In genomic region chr11:108244241-108244640, GRCm38 (mm10) we compare ENCODE assay signal across 23 mouse cellular contexts.
DNase-seq lines count a peak whose midpoint lies in the region; ATAC-seq and TF ChIP-seq lines count a peak whose summit lies in the region.
"Had no signal": no experiment of that assay in that cellular context is flagged by ENCODE, and none has a peak within 500 bp of the region (broad histone marks: within the 10 kb centered on the region; RNA-seq: fewer than 3 reads in every experiment).

No protein-coding gene starts in this region.

- no peak overlapping the region for H3K27ac ChIP-seq in liver, embryonic 11.5 days (ENCODE audit: low read depth, low read length)
- no peak overlapping the region for H3K27ac ChIP-seq in liver, postnatal 0 days (ENCODE audit: low read depth)
- H3K27ac ChIP-seq in MEL (ENCODE audit: control insufficient read depth, low read depth, low read length): peak overlapping the region; percentile 96
- H3K27ac ChIP-seq: embryonic facial prominence, embryonic 13.5 days; forebrain, embryonic 15.5 days; heart, adult 2 months; heart, embryonic 15.5 days; limb, embryonic 13.5 days; liver, embryonic 14.5 days; neural tube, embryonic 13.5 days had no signal

- peaks cover 13% of the 10 kb centered on the region for H3K79me2 ChIP-seq in MEL (ENCODE audit: control insufficient read depth, insufficient read depth, low read length, poor library complexity)

- no peak overlapping the region for H3K9ac ChIP-seq in liver, embryonic 11.5 days (ENCODE audit: low read depth, low read length)
- H3K9ac ChIP-seq in liver, postnatal 0 days (replicated peaks): no peak overlapping the region
- peak overlapping the region; percentile 55 for H3K9ac ChIP-seq in MEL (ENCODE audit: control insufficient read depth, low read depth, low read length, poor library complexity, severe bottlenecking)
- H3K9ac ChIP-seq: embryonic facial prominence, embryonic 13.5 days; forebrain, embryonic 15.5 days; heart, embryonic 15.5 days; limb, embryonic 13.5 days; liver, embryonic 14.5 days; neural tube, embryonic 13.5 days had no signal

- H3K4me3 ChIP-seq in liver, embryonic 11.5 days (ENCODE audit: low read depth, low read length): no peak overlapping the region
- H3K4me3 ChIP-seq in liver, postnatal 0 days (ENCODE audit: low read depth, low read length): no peak overlapping the region
- peak overlapping the region; percentile 1 to 26; a peak in 3 of 4 replicates for H3K4me3 ChIP-seq in MEL (ENCODE audit: control insufficient read depth in 1 of 2, insufficient read depth in 1 of 2, low read depth in 2 of 2, low read length in 2 of 2)
- H3K4me3 ChIP-seq: embryonic facial prominence, embryonic 13.5 days; forebrain, embryonic 15.5 days; heart, adult 2 months; heart, embryonic 15.5 days; limb, embryonic 13.5 days; neural tube, embryonic 13.5 days had no signal

- peak; percentile 25; the same call in 1 of the 2 replicates for ATAC-seq in liver, embryonic 11.5 days (replicated peaks; ENCODE audit: low FRiP score)
- ATAC-seq in liver, postnatal 0 days: no peak
- ATAC-seq: forebrain, embryonic 15.5 days; hindbrain, embryonic 16.5 days had no signal

- no peaks in the 10 kb centered on the region for H3K27me3 ChIP-seq in liver, embryonic 11.5 days (replicated peaks; ENCODE audit: control insufficient read depth, insufficient read depth, low read length)
- H3K27me3 ChIP-seq in liver, postnatal 0 days (ENCODE audit: insufficient read depth, low read length): no peaks in the 10 kb centered on the region
- no peaks in the 10 kb centered on the region for H3K27me3 ChIP-seq in MEL (ENCODE audit: control insufficient read depth in 1 of 2, insufficient read depth in 2 of 2, low read length in 2 of 2)
- H3K27me3 ChIP-seq: embryonic facial prominence, embryonic 13.5 days; forebrain, embryonic 15.5 days; heart, embryonic 15.5 days; limb, embryonic 13.5 days; neural tube, embryonic 13.5 days had no signal

- TF ChIP-seq RAD21 in MEL (IDR thresholded peaks at IDR 0.05; ENCODE audit: low read depth, low read length): no peak

- peak in 1 of 2 experiments; percentile 84; a peak in 2 of 4 replicates for TF ChIP-seq POLR2A in MEL (IDR thresholded peaks at IDR 0.05; ENCODE audit: control insufficient read depth in 1 of 2, insufficient read depth in 1 of 2, low read depth in 1 of 2, low read length in 2 of 2, poor library complexity in 1 of 2)

- no peaks in the 10 kb centered on the region for H3K9me3 ChIP-seq in liver, embryonic 11.5 days (ENCODE audit: control insufficient read depth, low read length)
- H3K9me3 ChIP-seq in liver, postnatal 0 days (ENCODE audit: low read length): no peaks in the 10 kb centered on the region
- H3K9me3 ChIP-seq in MEL (replicated peaks; ENCODE audit: insufficient read depth, low read length): no peaks in the 10 kb centered on the region
- H3K9me3 ChIP-seq: embryonic facial prominence, embryonic 13.5 days; forebrain, embryonic 15.5 days; heart, embryonic 15.5 days; limb, embryonic 13.5 days; neural tube, embryonic 13.5 days had no signal

- DNase-seq in liver, embryonic 11.5 days (ENCODE audit: low spot score): no peak
- no peak for DNase-seq in liver, postnatal 0 days
- DNase-seq in MEL (ENCODE audit: low read depth, low spot score): peak; percentile 95
- DNase-seq in induced T-regulatory cell, adult 2 months (ENCODE audit: low read depth): peak; percentile 59
- peak; percentile 58 to 59 for DNase-seq in natural killer cell, adult 2 months (ENCODE audit: low spot score in 2 of 2)
- no peak for DNase-seq in thymus, adult 18-20 months
- DNase-seq in right cerebral cortex, adult 2 months (ENCODE audit: low spot score in 2 of 2): no peak
- DNase-seq in spleen, postnatal 14 days (ENCODE audit: low spot score in 2 of 2): no peak
- DNase-seq: adrenal gland, postnatal 36 days; cerebellum, adult 9-10 months; gastrocnemius, postnatal 14 days; heart, adult 2 months; heart, postnatal 4 days; kidney, adult 11 months; lung, postnatal 14 days; right cerebral cortex, postnatal 25 days had no signal

- WGBS in liver, embryonic 11.5 days: 27% methylated on average over 2 of the region's 2 CpGs
- 25% methylated on average over 2 of the region's 2 CpGs for WGBS in liver, postnatal 0 days (ENCODE audit: insufficient replicate concordance)

- H3K4me1 ChIP-seq in liver, embryonic 11.5 days (replicated peaks; ENCODE audit: control insufficient read depth, insufficient read depth, low read length): peaks cover 51% of the 10 kb centered on the region
- peaks cover 19% of the 10 kb centered on the region for H3K4me1 ChIP-seq in liver, postnatal 0 days (ENCODE audit: insufficient read depth)
- H3K4me1 ChIP-seq in MEL (ENCODE audit: control insufficient read depth in 1 of 2, insufficient read depth in 2 of 2, low read length in 2 of 2): peaks cover 41 to 67% of the 10 kb centered on the region in 2 experiments

- no peak overlapping the region for H3K4me2 ChIP-seq in liver, embryonic 11.5 days
- no peak overlapping the region for H3K4me2 ChIP-seq in liver, postnatal 0 days (ENCODE audit: low read depth, low read length)
- H3K4me2 ChIP-seq: embryonic facial prominence, embryonic 13.5 days; forebrain, embryonic 15.5 days; heart, embryonic 15.5 days; limb, embryonic 13.5 days; neural tube, embryonic 13.5 days had no signal

- no peak for TF ChIP-seq CTCF in liver, postnatal 0 days (IDR thresholded peaks at IDR 0.05; ENCODE audit: low read depth)
- no peak for TF ChIP-seq CTCF in MEL (IDR thresholded peaks at IDR 0.05 in 2 of 3, conservative IDR thresholded peaks at IDR 0.05 in 1 of 3; ENCODE audit: control insufficient read depth in 1 of 3, insufficient read depth in 1 of 3, low read depth in 2 of 3, low read length in 3 of 3, poor library complexity in 1 of 3, severe bottlenecking in 1 of 3)

- TF ChIP-seq EP300 in liver, postnatal 0 days (IDR thresholded peaks at IDR 0.05; ENCODE audit: low read depth): no peak
- TF ChIP-seq EP300 in MEL (IDR thresholded peaks at IDR 0.05; ENCODE audit: low read depth in 1 of 2, low read length in 2 of 2): peak; percentile 92 to 93

- H3K36me3 ChIP-seq in liver, embryonic 11.5 days (ENCODE audit: control insufficient read depth, insufficient read depth, low read length): no peaks in the 10 kb centered on the region
- H3K36me3 ChIP-seq in liver, postnatal 0 days (replicated peaks; ENCODE audit: insufficient read depth, low read length): no peaks in the 10 kb centered on the region
- peaks cover 0 to 67% of the 10 kb centered on the region in 2 experiments; a peak in 2 of 4 replicates for H3K36me3 ChIP-seq in MEL (ENCODE audit: control insufficient read depth in 1 of 2, insufficient read depth in 2 of 2, low read length in 2 of 2)
- H3K36me3 ChIP-seq: embryonic facial prominence, embryonic 13.5 days; forebrain, embryonic 15.5 days; heart, embryonic 15.5 days; limb, embryonic 13.5 days; neural tube, embryonic 13.5 days had no signal

TF ChIP-seq in MEL, 35 proteins besides CTCF, POLR2A, EP300 and RAD21 (continues in another document):
- TF ChIP-seq MAX (IDR thresholded peaks at IDR 0.05; ENCODE audit: low read length): peak; percentile 85
- TF ChIP-seq MXI1 (IDR thresholded peaks at IDR 0.05; ENCODE audit: low read depth, low read length): no peak
- no peak for TF ChIP-seq USF1 (IDR thresholded peaks at IDR 0.05; ENCODE audit: low read depth, low read length)
- no peak for TF ChIP-seq MAFK (IDR thresholded peaks at IDR 0.05; ENCODE audit: borderline replicate concordance, low read depth, low read length)
- TF ChIP-seq MYB (IDR thresholded peaks at IDR 0.05; ENCODE audit: low read depth, low read length): no peak
- TF ChIP-seq ZMIZ1 (IDR thresholded peaks at IDR 0.05; ENCODE audit: low read depth, low read length): no peak
- TF ChIP-seq USF2 (IDR thresholded peaks at IDR 0.05; ENCODE audit: borderline replicate concordance in 1 of 2, insufficient read depth in 1 of 2, low read depth in 1 of 2, low read length in 2 of 2): no peak
- TF ChIP-seq SIN3A (IDR thresholded peaks at IDR 0.05; ENCODE audit: low read length): peak; percentile 88
- TF ChIP-seq UBTF (IDR thresholded peaks at IDR 0.05; ENCODE audit: borderline replicate concordance, insufficient read depth, low read depth, low read length): no peak
- no peak for TF ChIP-seq E2F4 (IDR thresholded peaks at IDR 0.05; ENCODE audit: borderline replicate concordance, low read depth, low read length)
- TF ChIP-seq CHD2 (IDR thresholded peaks at IDR 0.05; ENCODE audit: low read length): no peak
- no peak for TF ChIP-seq SMC3 (IDR thresholded peaks at IDR 0.05; ENCODE audit: low read depth, low read length)
- TF ChIP-seq RCOR1 (IDR thresholded peaks at IDR 0.05; ENCODE audit: low read depth, low read length): peak; percentile 65; the same call in 1 of the 2 replicates
- TF ChIP-seq TAL1 (IDR thresholded peaks at IDR 0.05; ENCODE audit: low read length): peak; percentile 91
- no peak for TF ChIP-seq JUND (IDR thresholded peaks at IDR 0.05; ENCODE audit: low read depth, low read length)
- no peak for TF ChIP-seq CHD1 (IDR thresholded peaks at IDR 0.05; ENCODE audit: low read depth, low read length)
- TF ChIP-seq KAT2A (conservative IDR thresholded peaks at IDR 0.05; ENCODE audit: low read depth, low read length): no peak; the same call in 1 of the 2 replicates
- no peak for TF ChIP-seq MAZ (IDR thresholded peaks at IDR 0.05; ENCODE audit: low read depth, low read length)
- TF ChIP-seq TBP (IDR thresholded peaks at IDR 0.05; ENCODE audit: low read depth, low read length): peak; percentile 94
- TF ChIP-seq GABPA (IDR thresholded peaks at IDR 0.05; ENCODE audit: low read depth, low read length): no peak
- peak; percentile 89 for TF ChIP-seq ETS1 (IDR thresholded peaks at IDR 0.05; ENCODE audit: low read depth, low read length)
- TF ChIP-seq MEF2A (IDR thresholded peaks at IDR 0.05; ENCODE audit: extremely low read depth, insufficient replicate concordance, low read depth, low read length, poor library complexity, severe bottlenecking): no peak
- peak; percentile 86 for TF ChIP-seq MYC (IDR thresholded peaks at IDR 0.05; ENCODE audit: low read depth, low read length)
- TF ChIP-seq POLR2AphosphoS2 (IDR thresholded peaks at IDR 0.05; ENCODE audit: low read length): no peak
- TF ChIP-seq NELFE (IDR thresholded peaks at IDR 0.05; ENCODE audit: low read depth, low read length): 0 out of 2 replicates have a peak, but pooled peaks have one; percentile 17
- no peak for TF ChIP-seq ZC3H11A (IDR thresholded peaks at IDR 0.05; ENCODE audit: low read depth, low read length)
- peak; percentile 88 for TF ChIP-seq TCF12 (IDR thresholded peaks at IDR 0.05; ENCODE audit: low read depth, low read length)
- TF ChIP-seq BHLHE40 (IDR thresholded peaks at IDR 0.05; ENCODE audit: borderline replicate concordance, low read depth, low read length): no peak
- no peak for TF ChIP-seq ZKSCAN1 (IDR thresholded peaks at IDR 0.05; ENCODE audit: low read depth, low read length)
- TF ChIP-seq NRF1 (IDR thresholded peaks at IDR 0.05; ENCODE audit: insufficient read depth, low read depth, low read length, poor library complexity, severe bottlenecking): no peak

Comparison
In these comparisons a context has a peak if more than half of its experiments do, and no peak if none do; other contexts are left out.
1. DNase-seq: peak in MEL (single experiment), induced T-regulatory cell, adult 2 months (single experiment) and natural killer cell, adult 2 months (2 of 2); none in liver, embryonic 11.5 days (single experiment), liver, postnatal 0 days (single experiment), thymus, adult 18-20 months (0 of 2), right cerebral cortex, adult 2 months (0 of 2) and spleen, postnatal 14 days (0 of 2).
2. H3K4me3 ChIP-seq: peak in MEL (2 of 2); none in liver, embryonic 11.5 days (single experiment) and liver, postnatal 0 days (single experiment).